Mouse (Mus musculus): ENCODE measurements around the gene Znrf1. TPM values are rescaled to one million over a fixed set of nuclear protein-coding genes. Genes with fewer than 3 reads are reported as not detected.
"Not testable (repeated sequence)": the region's sequence is repeated elsewhere in the genome, so short reads cannot be mapped to it uniquely, and the experiment has no call there.

The Znrf1 gene
- 100 to 1,000 TPM in 1 of 2 experiments, 10 to 100 TPM in 1; 97.9 to 102 TPM for total RNA-seq (2021)
- long read RNA-seq, full-length matches to known transcripts, result 73 of 94 reads
- long read RNA-seq, partial matches to known transcripts, result 2 of 94 reads
- long read RNA-seq, other reads (novel, unspliced or antisense), result 19 of 94 reads

DNA sequence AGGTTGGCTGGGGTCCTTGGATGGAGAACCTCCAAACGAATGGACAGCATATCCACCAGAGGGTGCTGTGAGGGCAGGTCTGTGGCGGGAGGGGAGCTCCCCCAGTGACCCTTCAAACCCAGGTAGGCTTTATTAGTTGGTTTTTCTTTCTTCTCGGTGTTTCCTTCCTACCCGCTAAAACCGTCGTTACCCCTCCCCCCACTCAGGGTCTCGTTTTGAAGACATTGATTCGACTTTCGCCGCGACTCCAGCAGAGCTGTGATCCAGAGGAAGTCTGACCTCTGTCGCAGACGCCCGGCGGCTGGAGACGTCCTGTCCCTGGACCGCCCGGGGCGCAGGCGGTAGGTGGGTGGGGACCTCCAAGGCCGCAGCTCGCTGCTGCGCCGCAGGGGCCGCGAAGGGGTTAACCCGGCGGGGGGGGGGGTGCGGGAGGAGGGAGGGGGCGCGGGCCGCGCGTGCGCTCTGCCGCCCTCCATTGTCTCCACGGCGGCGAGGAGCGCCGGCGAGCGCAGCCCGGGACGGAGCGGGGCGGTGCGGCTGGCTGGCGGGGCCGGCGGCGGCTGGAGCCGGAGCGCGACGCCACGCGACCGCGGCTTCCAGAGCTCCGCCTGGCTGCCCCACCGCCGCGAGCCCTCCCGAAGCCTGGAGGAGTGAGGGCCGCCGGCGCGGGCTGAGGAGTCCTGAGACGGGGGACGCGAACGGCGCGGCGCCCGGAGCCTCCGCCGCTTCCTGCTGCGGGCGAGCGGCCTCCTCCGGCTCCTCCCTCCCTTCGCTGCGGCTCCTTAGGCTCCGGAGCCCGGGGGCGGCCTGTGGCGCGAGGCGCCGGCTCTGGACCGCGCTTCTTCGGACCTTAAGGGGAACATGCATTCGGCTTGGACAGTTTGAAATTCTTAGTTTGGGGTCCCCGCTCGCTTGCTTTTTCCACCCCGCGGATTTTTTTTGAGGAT, at the start of gene Znrf1:
Gene Znrf1, plus strand, starts transcription at position 67 of the 947 bp plus-strand sequence.
- DNase-seq (ENCODE audit: low spot score in 2 of 2), result peak; percentile 46 to 72

DNA sequence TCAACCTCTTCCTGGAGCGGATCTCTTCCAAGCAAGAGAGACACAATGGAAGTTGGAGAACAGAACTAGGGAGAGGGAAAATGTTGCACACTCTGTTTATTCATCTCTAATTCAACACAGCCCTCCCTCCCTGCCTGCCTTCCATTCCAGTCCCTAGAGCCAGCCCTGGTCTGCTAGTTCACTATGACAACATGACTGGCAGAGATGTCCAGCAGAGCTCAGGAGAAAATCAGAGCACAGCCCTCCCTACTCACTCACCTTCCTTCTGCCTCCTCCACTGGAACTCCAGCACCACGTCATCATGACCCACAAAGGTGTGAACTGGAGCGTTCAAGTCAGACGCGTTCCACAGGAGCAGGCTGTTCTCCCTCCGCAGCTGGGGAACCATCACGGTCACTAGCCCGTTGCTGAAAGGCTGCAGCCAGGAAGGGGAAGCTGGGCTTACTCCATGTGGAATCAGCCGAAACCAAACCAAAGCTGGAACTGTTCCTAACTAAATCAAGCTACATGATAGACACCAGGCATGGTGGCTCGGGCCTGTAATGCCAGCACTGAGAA, 45.8 kb upstream of the Znrf1 start:
- no peak for DNase-seq (ENCODE audit: low spot score in 2 of 2)

DNA sequence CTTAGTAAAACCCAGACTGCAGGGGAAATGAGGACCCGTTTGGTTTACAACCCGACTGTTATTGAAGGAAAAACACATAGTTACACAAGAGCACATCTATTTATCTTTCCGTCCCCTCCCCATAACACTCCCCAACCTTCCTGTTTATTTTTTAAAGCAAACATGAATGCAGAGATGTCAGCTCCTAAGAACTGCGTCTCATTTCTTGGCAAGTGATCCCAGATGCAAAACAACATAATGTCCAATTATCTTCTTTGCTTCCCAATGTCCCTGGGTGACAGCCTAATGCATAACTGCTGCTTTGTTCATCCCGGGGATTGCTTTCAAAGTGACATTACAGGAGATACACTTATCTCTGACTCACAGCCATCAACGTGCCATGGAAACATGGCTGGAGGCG, 44.7 kb upstream of the Znrf1 start:
- DNase-seq (ENCODE audit: low spot score in 2 of 2), result no peak

DNA sequence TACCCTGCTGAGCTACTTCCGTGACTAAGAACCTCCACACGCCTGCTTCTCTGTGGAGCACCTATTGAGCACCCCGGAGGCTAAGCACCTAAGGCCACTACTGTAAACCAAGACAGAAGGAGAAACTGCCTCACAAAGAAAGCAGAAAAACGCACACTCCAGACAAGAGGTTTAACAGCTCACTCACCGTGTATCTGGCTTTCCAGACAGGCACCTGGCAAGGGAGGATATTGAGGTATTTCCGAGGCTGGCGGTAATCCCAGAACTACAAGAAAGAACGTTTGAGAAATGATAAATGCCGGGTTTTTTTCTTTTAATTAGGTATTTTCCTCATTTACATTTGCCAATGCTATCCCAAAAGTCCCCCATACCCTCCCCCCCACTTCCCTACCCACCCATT, 43.4 kb upstream of the Znrf1 start:
- DNase-seq (ENCODE audit: low spot score in 2 of 2), result no peak

DNA sequence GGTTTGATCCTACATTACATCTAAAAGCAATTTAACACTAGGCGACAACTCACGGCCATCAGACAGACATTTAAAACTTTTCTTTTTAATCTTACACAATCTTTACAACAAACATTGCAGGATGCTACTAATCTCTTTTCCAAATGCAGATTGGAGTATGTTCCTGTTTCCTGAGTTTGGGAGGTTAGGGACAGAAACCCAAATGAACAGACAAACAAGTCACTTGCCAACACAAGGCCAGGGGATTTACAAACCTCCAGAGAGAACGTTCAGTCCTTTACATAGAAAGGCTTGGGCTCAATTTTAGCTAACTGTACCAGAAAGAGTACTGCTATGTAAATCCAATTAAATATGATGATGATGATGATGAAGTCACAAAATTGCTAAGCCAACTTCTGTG, 42.7 kb upstream of the Znrf1 start:
- DNase-seq (ENCODE audit: low spot score in 2 of 2), result no peak

DNA sequence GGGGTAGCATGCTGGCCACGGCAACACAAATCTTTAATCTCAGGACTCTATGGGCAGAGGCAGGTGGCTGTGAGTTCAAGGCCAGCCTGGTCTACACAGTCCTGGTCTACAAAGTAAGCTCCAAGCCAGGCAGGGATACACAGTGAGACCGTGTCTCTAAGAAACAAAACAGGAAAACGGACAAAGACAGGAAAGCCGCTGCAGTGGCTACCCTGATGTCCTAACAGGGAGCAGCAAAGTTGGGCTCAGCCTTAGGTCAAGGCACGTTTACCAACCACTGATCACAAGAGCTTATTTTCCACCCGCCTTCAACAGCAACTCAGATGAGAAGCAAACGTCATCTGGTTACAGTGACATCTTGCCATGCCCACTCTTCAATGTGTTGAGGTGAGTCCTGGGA, 39.6 kb upstream of the Znrf1 start:
- no peak for DNase-seq (ENCODE audit: low spot score in 2 of 2)

DNA sequence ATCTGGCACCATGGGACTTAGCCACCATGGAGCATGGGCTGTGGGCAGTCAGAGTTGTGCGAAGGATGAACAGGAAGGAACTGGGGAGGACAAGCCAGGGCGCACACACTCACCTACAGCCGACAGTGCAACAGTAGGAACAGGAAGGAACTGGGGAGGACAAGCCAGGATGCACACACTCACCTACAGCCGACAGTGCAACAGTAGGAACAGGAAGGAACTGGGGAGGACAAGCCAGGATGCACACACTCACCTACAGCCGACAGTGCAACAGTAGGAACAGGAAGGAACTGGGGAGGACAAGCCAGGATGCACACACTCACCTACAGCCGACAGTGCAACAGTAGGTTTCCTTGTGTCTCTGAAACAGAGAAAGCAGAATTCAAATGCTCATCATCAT, 37.6 kb upstream of the Znrf1 start:
- not testable (repeated sequence) for DNase-seq (ENCODE audit: low spot score in 2 of 2)

DNA sequence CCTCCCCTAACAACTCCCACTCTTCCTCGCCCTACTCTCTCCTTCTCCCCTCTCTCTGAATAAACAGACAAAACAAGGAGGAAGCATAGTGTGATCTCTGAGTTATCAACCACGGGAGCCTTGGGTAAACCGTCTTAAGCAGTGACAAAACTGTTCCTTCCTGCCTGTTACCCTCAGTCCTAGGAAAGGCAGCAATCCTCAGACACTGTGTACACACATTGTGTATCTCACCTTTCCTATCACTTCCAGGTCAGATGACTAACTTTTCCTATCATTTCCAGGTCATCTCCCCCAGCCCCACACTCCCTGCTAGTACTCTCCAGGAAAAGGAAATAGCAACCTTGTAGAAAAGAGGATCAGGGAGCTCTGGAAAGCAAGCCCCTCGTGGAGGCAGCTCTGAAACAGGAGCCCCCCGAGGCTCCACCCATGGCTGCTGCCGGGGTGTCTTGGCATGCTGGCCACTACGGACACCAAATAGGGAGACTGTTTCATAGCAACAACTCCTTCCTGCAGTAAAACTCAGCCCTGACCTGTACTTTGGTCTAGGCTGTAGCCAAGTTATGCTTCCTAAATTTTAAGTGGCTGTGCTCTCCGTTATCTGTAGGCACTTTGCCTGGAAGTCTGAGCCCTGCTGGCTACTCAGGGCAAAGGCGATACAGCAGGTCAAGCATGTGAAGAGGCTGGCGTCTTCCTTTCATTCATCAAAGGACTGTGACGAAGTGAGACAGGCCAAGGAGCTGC, 34.0 kb upstream of the Znrf1 start:
- no peak for DNase-seq (ENCODE audit: low spot score in 2 of 2)

DNA sequence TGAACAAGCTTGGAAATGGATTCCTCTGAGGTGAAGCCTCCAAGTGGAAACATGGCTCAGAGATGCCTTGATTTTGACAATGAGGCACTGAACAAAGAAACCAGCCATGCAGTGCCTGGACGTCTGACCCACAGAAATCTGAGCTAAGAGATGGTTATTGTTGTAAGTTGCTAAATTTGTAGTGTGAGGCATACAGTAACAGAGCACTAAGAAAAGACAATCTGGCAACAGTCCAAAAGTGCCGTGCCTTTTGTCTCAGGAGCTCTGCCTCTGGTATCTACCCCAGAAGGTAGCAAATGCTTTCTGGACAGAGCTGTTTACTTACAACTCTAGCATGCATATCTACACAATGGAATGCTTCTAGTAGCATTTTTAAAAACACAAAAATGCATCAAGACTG, 27.3 kb upstream of the Znrf1 start:
- DNase-seq (ENCODE audit: low spot score in 2 of 2), result no peak

DNA sequence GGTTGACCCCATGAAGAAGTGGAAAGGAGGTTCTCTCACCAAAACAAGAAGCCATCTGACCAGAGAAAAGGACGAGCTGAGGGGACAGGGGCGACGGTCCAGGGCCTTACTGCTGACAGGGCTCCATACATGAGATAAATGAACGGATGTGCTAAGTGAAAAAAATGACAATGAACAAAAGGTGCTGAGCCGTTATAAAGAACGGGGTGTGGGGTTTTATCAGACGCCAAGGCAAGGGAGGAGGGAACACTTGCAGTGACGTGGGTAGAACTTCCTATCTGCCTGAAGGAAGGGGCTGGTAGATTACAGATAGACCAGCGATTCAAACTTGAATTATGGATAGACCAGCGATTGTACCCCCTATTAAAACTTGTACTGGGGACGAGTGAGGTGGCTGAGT, 26.6 kb upstream of the Znrf1 start:
- no peak for DNase-seq (ENCODE audit: low spot score in 2 of 2)

DNA sequence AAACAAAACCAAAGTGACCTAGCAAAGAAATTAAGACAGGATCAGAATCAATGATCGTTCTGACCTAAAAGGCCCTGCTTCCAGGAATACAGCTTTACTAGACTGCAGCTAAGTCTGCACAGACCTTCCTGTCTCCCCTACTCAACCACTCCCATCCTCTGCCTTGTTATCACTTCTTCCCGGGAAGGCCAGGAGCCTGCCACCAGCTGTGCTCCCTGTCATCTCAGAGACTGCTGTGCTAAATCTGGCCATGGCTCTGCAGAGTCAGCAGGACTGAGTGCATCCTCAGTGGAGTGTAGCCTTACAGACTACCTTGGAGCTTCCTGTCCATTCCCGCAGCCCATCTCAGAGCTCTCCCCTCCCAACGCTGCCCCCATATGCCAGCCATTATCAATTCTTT, 25.5 kb upstream of the Znrf1 start:
- DNase-seq (ENCODE audit: low spot score in 2 of 2), result no peak

DNA sequence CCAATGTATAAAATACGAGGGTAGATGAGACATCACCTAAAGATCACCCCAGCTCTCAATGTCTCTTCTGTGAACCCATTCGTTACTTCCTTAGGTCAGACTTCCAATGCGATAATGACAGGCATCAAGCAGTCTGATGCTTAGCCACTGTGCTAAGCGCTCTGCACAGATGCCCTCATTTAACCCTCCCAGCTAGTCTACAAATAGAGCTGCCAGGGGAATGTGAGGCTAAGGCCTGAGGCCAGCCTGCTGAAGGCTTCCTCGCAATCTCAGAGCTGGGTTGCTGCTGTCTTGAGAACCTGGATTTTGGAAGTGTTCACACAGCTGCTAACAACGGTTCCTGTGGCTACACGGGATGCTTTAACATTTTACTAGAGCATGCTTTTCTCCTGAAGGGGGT, 23.0 kb upstream of the Znrf1 start:
- no peak for DNase-seq (ENCODE audit: low spot score in 2 of 2)

DNA sequence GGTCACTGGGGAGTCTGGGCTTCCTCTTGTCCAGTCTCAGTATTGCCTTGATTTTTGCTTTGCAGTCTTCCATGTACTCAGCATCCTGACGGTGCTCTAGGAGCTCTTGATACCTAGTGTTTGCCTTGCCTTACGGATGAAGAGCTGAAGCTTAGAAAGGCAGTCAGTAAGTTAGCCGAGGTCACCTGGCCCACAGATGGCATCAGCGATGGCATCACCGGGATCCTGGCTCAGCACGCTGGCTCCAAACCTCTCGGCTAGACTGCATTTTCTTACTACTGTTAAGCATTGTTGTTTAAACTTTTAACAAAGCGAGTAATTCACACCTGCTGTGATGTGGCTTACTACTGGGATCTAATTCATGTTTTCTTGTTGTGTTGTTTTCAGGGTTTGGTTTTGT, 22.5 kb upstream of the Znrf1 start:
- DNase-seq (ENCODE audit: low spot score in 2 of 2), result no peak

DNA sequence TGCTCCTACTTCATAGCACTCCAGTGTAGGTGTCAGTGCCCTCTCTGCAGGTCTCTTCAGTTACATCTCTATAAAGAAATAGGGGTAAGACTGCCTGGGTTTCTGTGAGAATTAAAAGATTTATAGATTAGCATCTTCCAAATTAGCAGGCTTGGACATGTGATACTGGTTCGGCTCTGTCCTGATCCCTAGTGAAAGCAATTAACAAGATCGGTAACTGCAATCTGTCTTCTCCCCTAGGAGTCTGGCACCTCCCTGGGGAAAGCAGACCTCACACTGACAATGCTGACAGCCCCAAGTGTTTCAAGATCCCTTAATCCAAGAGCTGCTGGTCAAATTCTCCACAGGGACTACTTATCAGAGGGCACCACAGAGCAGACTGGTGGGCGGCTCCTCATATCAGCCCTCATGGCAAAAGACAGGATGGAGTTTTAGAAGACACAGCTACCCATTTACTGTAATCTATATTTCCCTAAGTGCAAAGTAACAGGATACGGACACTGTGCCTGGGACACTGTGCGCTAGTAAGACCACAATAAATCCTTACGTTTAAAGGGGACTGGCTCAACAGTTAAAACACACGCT, 19.4 kb upstream of the Znrf1 start:
- no peak for DNase-seq (ENCODE audit: low spot score in 2 of 2)

DNA sequence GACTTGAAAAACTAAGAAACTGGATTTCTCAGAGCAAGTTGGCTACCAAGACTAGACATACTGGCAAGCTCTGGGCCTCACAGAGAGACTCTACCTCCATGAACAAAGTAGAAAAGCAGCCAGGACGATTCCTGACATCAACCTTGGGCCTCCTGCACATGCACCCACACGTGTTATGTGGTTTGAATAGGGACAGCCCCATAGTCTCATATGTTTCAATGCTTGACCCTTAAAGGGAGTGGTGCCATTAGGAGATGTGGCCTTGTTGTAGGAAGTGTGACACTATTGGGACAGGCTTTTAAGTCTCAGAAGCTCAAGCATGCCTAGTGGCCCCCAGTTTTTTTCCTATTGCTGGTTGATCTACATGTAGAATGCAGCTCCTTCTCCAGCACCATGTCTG, 18.4 kb upstream of the Znrf1 start:
- DNase-seq (ENCODE audit: low spot score in 2 of 2), result no peak

DNA sequence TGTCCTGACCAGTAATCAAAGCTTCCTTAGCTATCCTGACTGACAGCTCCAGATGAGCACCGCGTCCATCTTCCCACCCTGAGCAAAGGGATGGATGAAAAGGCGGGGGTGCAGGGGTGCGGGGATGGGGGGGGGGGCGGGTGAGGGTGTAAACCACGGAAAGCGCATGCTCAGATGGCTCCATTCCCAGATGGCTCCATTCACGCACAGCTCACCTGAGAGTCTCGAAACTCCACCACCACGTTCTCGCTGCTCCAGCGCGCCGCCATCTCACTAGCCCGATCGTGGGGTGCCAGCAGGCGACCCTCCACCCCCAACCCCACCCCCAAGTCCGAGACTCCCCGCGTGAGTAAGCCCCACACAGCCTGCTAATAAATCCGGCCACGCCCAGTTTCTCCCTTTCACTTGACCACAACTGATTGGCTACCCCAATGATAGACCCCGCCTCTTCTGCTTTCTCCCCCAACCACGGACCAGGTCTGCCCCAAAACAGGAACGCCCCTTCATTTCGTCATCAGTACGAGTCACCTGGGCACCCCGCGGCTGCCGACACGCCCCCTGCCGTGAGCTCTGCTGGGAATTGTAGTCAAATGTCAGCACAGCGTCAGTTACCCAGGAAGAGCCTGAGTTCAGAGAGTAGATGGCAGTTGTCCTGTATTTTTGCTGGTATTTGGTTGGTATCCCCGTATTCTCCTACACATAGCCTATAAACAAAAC, 14.0 kb upstream of the Znrf1 start, which contains the start of gene Wdr59:
Gene Wdr59, minus strand, starts transcription at position 380 of the 717 bp plus-strand sequence.
- peak; percentile 97 to 99 for DNase-seq (ENCODE audit: low spot score in 2 of 2)

DNA sequence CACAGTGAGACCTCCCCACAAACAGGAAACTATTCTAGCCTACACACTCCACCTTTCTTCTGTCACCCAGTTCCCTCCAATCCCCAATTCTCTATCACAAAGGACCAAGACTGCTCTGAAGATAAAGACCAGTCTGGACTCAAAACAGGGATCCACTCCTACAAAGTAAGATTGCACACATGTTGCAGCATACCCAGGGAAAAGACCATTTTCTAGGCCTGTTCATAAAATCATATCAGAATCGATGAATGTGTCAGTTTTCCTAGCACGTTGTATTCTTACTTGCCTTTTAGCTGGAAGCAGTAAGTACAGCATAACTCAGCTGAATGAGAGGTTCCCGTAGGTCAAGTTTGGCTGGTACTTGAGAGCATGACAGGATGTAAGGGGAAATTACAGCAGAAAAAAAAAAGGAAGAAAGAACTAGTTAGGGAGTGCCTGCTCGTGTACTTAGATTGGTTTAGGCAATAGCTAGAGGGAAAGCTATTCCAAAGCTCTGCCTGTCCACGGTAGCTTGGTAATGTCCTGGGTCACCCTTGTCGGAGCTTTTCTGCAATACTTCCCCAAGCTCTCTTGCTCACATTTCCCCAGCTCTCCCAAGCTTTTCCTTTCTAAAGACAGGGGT, 9.4 kb upstream of the Znrf1 start:
- no peak for DNase-seq (ENCODE audit: low spot score in 2 of 2)

DNA sequence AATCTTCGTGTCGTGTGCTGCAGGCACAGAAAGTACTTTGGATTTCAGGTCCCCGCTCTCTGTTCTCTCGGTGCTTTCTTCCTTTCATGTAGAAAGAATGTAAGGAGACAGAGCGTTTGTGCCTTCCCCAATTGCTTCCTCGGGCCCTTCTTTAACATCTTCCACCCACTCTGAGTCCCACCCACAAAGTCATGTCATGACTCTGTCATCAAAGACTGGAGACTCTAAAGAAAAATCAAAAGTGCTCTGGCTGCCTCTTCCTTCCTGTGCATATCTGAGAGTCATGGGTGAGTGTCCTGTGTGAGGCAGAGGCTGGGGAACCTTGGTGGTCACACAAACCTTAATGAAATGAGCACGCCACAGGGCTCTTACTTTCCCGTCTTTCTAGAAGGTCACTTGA, 8.7 kb upstream of the Znrf1 start:
- no peak for DNase-seq (ENCODE audit: low spot score in 2 of 2)

DNA sequence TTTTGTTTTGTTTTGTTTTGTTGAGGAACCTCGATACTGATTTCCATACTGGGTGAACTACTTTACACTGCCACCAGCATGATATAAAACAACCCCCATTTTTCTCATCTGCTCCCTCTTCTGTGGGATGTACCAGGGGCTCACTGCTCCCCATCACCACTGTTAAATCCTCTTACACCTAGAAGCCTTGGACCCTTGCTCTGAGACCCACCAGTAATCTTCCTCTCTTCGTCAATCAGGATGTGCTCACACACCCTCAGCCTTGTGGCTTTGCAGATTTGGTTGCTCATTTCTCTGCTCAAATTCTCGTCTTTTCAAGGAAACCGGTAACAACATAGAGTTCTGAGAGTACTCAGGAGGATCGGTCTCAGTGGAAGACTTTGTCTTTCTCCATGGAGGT, 7.8 kb upstream of the Znrf1 start:
- no peak for DNase-seq (ENCODE audit: low spot score in 2 of 2)

DNA sequence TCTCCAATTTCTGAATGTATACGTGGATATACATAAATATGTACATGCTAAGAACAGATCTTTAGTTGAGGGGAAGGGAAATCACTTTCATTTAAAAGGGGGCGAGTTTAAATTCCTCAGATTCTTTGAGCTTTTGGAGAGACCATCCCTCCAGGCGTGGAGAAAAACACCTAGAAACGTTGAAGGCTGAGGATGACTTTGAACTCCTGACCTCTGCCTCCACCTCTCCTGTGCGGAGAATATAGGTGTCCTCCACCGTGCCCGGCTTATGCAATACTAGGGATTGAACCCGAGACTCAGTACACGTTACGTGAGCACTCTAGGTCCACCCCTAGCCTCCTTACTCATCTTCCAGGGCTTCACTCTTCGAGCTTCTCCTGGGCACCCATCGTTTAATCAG, 4.7 kb upstream of the Znrf1 start:
- no peak for DNase-seq (ENCODE audit: low spot score in 2 of 2)

Measured in layer of hippocampus, adult 18-20 months (tissue).